Mouse (Mus musculus) stomach, postnatal 0 days (tissue): ENCODE data around the gene Ppp3ca.

Experiments used
- CTCF ChIP-seq: IDR thresholded peaks from 2 replicates; pipeline ENCODE4 v1.5.1; 2016; ENCODE audit warnings: antibody characterized with exemption, low read depth, mild to moderate bottlenecking, moderate library complexity
- EP300 ChIP-seq: optimal IDR thresholded peaks from 2 replicates; pipeline ENCODE3; 2016; ENCODE audit warnings: antibody characterized with exemption

DNA sequence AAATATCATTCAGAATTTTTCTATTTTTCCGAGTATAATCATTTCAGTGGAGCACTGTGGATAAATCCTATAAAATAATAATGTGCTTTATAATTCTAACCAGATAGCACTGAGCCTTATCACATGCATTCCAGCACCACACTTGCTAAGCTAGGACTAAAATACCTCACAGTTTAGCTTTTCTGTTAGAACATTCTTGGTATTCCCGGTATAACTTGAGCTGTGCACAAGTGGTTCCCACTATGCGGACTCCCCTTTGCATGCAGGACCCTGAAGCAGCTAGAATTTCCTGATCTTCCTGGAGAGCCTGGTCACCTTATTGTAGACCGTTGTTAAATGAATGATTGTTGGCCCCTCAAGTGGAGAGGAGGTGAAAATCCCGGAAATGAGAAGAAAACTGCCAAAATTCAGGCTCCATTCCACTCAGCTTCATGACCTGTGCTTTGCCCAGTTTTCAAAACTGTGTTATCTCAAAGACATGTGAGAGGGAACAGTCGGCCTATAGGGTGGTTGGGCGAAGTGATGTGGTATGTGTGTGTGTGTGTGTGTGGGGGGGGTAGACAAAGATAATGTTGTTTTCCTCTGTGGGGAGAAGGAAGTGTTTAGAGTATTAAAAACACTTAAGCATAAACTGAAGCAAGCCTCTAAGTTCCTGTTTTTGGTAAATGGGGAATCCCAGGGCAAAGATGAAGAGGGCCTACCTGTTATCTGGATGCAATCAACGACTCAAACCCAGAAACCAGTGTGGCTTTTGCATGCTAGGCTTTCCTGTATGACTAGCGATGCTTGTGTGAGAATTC lies 72.5 kb downstream of the Ppp3ca start:
- TF ChIP-seq CTCF (no peak), EP300 (no peak)
